Mouse (Mus musculus) liver, embryonic 12.5 days (tissue): ENCODE measurements around the gene Pole3. TPM values are rescaled to one million over a fixed set of nuclear protein-coding genes. Genes with fewer than 3 reads are reported as not detected.

Source experiments
- ATAC-seq: fragments of 200-750 bp; cut with Nextera tagmentation; 2 replicates; pipeline ENCODE4 v1.8.0; 2017; ENCODE audit warnings: moderate number of reproducible peaks, mild to moderate bottlenecking, moderate library complexity
- H3K27ac ChIP-seq: fragments of 300-500 bp; sonication (generic); 2 replicates; pipeline ENCODE4 v1.5.1; 2016; ENCODE audit warnings: mild to moderate bottlenecking
- H3K27me3 ChIP-seq: fragments of 300-500 bp; sonication (generic); replicated peaks from 2 replicates; pipeline ENCODE4 v1.6.1; 2016; ENCODE audit warnings: mild to moderate bottlenecking, moderate library complexity
- H3K36me3 ChIP-seq: fragments of 300-500 bp; sonication (generic); 2 replicates; pipeline ENCODE4 v1.6.1; 2016; ENCODE audit warnings: mild to moderate bottlenecking, moderate library complexity
- H3K4me1 ChIP-seq: fragments of 300-500 bp; sonication (generic); 2 replicates; pipeline ENCODE4 v1.6.1; 2016
- H3K4me2 ChIP-seq: fragments of 300-500 bp; sonication (generic); 2 replicates; pipeline ENCODE4 v1.6.1; 2016; ENCODE audit warnings: mild to moderate bottlenecking, moderate library complexity
- H3K4me3 ChIP-seq: fragments of 300-500 bp; sonication (generic); 2 replicates; pipeline ENCODE4 v1.5.1; 2016; ENCODE audit warnings: mild to moderate bottlenecking, moderate library complexity
- H3K9ac ChIP-seq: fragments of 300-500 bp; sonication (generic); 2 replicates; pipeline ENCODE4 v1.6.1; 2016; ENCODE audit warnings: mild to moderate bottlenecking, moderate library complexity
- H3K9me3 ChIP-seq: fragments of 300-500 bp; sonication (generic); replicated peaks from 2 replicates; pipeline ENCODE4 v1.6.1; 2016; ENCODE audit warnings: mild to moderate bottlenecking, moderate library complexity
- WGBS: fragments of 180-500 bp; shearing (Covaris S2); methylation state at CpG from one replicate; pipeline ENCODE4 v1.1.7; 2016; ENCODE audit not compliant: insufficient replicate concordance; 5-methylcytosine and 5-hydroxymethylcytosine counted together
- polyA plus RNA-seq: library from polyadenylated mRNA; unstranded; fragments of >200 nt; fragmentation: Nextera tagmentation; extraction: Ambion mirVana; gene quantifications from 2 replicates; pipeline ENCODE4 v1.2.1, GENCODE M21; 2016

Pole3 gene
- polyA plus RNA-seq: 80.6 and 84.1 TPM in 2 replicates

DNA sequence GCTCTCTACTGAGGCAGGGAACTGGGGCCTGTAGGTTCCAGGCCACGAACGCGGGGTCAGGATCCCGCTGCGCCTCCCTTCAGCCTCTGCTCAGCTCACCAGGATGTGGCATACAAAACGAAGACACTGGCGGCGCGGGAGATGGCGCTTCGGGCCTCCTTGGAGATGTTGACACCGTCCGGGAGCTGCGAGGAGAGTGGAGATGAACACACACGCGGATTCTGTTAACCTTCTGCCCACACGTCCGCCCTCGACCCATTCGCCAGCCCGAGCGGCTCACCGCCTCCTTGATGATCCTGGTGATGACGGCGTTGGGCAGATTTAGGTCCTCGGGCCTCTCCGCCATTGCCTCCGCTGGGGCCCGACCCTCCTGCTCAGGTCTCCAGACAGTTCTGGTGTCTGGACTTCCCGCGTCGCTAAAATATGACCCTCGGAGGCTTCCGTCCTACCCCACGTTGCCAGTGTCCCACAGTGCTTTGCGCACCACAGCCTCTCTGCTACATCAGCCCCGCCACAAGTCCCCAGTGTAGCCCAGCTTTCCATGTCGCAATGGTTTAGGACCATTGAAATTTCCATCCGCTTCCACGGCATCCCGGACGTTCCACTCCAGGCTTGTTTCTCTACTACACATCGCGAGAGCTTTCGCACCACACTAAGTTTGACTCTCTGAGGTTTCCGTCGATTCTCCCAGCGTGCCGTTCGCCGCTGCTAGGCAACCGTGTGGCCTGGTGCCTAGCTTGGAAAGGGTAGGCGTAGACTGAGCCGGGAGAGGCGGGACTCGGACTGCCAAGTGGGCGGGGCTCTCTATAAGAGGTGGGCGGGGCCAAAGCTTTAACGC lies at the start of gene Pole3, which contains the start of gene 4933430I17Rik:
Gene Pole3 (minus strand): TSS at position 418 of the 838 bp plus-strand sequence.
Gene 4933430I17Rik (plus strand): TSS at position 719 of the 838 bp plus-strand sequence.
- no peaks in the 10 kb centered on the region for H3K9me3 ChIP-seq
- 1% methylated on average over 59 of the region's 59 CpGs for WGBS
- H3K4me2 ChIP-seq: peak within 1 kb of the TSS; percentile 80
- peaks cover 21% of the 10 kb centered on the region for H3K36me3 ChIP-seq
- peak within 1 kb of the TSS; percentile 94 for H3K9ac ChIP-seq
- H3K27me3 ChIP-seq: no peaks in the 10 kb centered on the region; the same call in 1 of the 2 replicates
- peak within 1 kb of the TSS; percentile 84 for H3K27ac ChIP-seq
- peaks cover 50% of the 10 kb centered on the region for H3K4me1 ChIP-seq
- ATAC-seq: peak; percentile 95
- H3K4me3 ChIP-seq: peak within 1 kb of the TSS; percentile 96

DNA sequence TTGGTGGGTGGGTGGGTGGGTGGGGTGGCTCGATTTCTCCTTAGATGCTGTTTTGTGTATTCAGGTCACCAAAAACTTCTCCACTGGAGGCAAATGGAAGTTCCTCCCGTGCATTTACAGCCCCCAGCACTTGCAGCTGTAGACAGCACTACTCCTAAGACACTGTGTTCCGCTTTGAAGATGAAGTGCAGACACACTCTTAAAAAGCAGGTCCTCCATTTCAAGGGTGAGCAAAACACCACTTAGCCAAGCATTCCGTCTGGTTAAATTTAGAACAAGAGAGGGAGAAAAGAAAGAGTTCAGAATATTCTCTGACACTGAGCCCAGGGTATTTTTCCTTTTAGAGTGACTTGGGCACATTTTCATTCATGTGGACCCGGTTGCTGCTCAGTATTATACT lies 45.2 kb upstream of the Pole3 start:
- H3K27me3 ChIP-seq: no peaks in the 10 kb centered on the region
- H3K4me3 ChIP-seq: no peak overlapping the region
- no peak overlapping the region for H3K9ac ChIP-seq
- no peaks in the 10 kb centered on the region for H3K36me3 ChIP-seq
- no peak for ATAC-seq
- no peaks in the 10 kb centered on the region for H3K4me1 ChIP-seq
- H3K27ac ChIP-seq: no peak overlapping the region
- H3K4me2 ChIP-seq: no peak overlapping the region
- 56% methylated on average over 5 of the region's 5 CpGs for WGBS
- H3K9me3 ChIP-seq: no peaks in the 10 kb centered on the region

- Histone ChIP-seq H3K9ac (no peak overlapping the region), H3K36me3 (no peaks in the 10 kb centered on the region), H3K4me1 (no peaks in the 10 kb centered on the region), H3K27me3 (no peaks in the 10 kb centered on the region), H3K27ac (no peak overlapping the region), H3K4me2 (no peak overlapping the region), H3K4me3 (no peak overlapping the region), H3K9me3 (no peaks in the 10 kb centered on the region)
- no peak for ATAC-seq
- WGBS: 90% methylated on average over 5 of the region's 5 CpGs
Measured at GRCm38 (mm10) chr4:62569603-62570002, 44.7 kb upstream of the Pole3 start.

DNA sequence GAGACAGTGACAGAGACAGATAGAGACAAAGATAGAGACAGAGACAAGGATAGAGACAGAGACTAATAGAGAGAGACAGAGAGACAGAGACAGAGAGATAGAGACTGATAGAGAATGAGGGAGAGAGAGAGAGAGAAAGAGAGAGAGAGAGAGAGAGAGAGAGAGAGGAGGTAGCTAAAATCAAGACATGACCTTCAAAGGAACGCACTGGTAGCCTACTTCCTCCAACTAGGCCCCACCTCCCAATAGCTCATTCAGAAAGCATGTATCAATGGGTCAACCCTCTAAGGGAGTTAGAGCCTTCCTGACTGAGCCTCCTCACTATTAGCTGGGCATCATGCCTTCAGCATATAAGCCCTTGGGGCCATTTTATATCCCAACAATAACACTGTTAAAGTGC lies 43.5 kb upstream of the Pole3 start:
- H3K27me3 ChIP-seq: no peaks in the 10 kb centered on the region
- 46% methylated on average over 1 of the region's 1 CpGs for WGBS
- H3K4me2 ChIP-seq: no peak overlapping the region
- H3K27ac ChIP-seq: no peak overlapping the region
- H3K9me3 ChIP-seq: no peaks in the 10 kb centered on the region
- H3K4me3 ChIP-seq: no peak overlapping the region
- no peaks in the 10 kb centered on the region for H3K4me1 ChIP-seq
- no peak overlapping the region for H3K9ac ChIP-seq
- ATAC-seq: no peak
- H3K36me3 ChIP-seq: no peaks in the 10 kb centered on the region

GRCm38 (mm10) chr4:62567696-62568095 lies 42.8 kb upstream of the Pole3 start:
- Histone ChIP-seq H3K4me3 (no peak overlapping the region), H3K4me1 (no peaks in the 10 kb centered on the region), H3K27ac (no peak overlapping the region), H3K4me2 (no peak overlapping the region), H3K9me3 (no peaks in the 10 kb centered on the region), H3K36me3 (no peaks in the 10 kb centered on the region), H3K9ac (no peak overlapping the region), H3K27me3 (no peaks in the 10 kb centered on the region)
- no peak for ATAC-seq
- 79% methylated on average over 6 of the region's 6 CpGs for WGBS

DNA sequence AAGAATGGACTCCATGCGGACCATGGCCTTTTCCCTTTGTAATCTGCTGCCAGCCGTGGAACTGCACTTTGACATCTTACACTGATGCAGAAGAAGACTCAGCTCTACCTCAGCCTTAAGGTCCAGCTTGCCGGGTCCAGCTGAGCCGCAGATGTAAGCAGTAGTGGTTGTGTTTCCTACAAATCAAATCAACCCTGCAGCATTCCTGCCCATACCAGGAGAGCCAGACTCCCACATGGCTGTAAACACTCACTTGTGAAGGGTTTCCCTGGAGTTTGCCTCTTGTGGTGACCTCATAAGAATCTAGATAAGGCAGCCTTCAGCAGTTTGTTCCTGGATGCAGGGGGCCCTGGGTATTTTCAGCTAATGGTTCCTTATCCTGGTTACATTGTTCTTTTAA lies 41.7 kb upstream of the Pole3 start:
- H3K27ac ChIP-seq: no peak overlapping the region
- no peak for ATAC-seq

GRCm38 (mm10) chr4:62562006-62562405 lies 37.1 kb upstream of the Pole3 start:
- Histone ChIP-seq H3K27ac (no peak overlapping the region), H3K9ac (no peak overlapping the region), H3K9me3 (no peaks in the 10 kb centered on the region), H3K27me3 (no peaks in the 10 kb centered on the region), H3K4me2 (no peak overlapping the region), H3K36me3 (no peaks in the 10 kb centered on the region), H3K4me1 (no peaks in the 10 kb centered on the region), H3K4me3 (no peak overlapping the region)
- no peak for ATAC-seq
- 44% methylated on average over 4 of the region's 4 CpGs for WGBS

More for the DNA sequence above, 41.7 kb upstream of the Pole3 start:
- no peaks in the 10 kb centered on the region for H3K36me3 ChIP-seq
- WGBS: 60% methylated on average over 4 of the region's 4 CpGs
- no peaks in the 10 kb centered on the region for H3K27me3 ChIP-seq
- H3K4me2 ChIP-seq: no peak overlapping the region
- no peaks in the 10 kb centered on the region for H3K4me1 ChIP-seq
- no peaks in the 10 kb centered on the region for H3K9me3 ChIP-seq
- no peak overlapping the region for H3K4me3 ChIP-seq
- H3K9ac ChIP-seq: no peak overlapping the region

DNA sequence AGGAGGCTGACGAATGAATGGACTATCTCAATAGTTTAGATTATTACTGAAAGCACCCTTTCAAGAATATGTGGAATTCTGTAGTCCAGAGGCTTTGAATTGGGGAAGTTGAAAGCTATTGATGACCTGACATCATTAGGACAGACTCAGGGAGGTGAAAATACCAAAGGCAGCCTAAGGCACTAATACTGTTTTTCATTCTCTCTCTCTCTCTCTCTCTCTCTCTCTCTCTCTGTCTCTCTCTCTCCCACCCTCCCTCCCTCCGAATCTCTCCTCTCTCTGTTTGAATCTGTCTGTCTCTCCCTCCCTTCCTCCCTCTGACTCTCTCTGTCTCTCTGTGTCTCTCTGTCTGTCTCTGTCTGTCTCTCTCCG lies 36.7 kb upstream of the Pole3 start:
- no peak overlapping the region for H3K27ac ChIP-seq
- H3K4me1 ChIP-seq: no peaks in the 10 kb centered on the region
- no peaks in the 10 kb centered on the region for H3K27me3 ChIP-seq
- ATAC-seq: no peak
- H3K36me3 ChIP-seq: no peaks in the 10 kb centered on the region
- H3K9me3 ChIP-seq: no peaks in the 10 kb centered on the region
- H3K9ac ChIP-seq: no peak overlapping the region
- 45% methylated on average over 3 of the region's 3 CpGs for WGBS
- no peak overlapping the region for H3K4me3 ChIP-seq
- H3K4me2 ChIP-seq: no peak overlapping the region

DNA sequence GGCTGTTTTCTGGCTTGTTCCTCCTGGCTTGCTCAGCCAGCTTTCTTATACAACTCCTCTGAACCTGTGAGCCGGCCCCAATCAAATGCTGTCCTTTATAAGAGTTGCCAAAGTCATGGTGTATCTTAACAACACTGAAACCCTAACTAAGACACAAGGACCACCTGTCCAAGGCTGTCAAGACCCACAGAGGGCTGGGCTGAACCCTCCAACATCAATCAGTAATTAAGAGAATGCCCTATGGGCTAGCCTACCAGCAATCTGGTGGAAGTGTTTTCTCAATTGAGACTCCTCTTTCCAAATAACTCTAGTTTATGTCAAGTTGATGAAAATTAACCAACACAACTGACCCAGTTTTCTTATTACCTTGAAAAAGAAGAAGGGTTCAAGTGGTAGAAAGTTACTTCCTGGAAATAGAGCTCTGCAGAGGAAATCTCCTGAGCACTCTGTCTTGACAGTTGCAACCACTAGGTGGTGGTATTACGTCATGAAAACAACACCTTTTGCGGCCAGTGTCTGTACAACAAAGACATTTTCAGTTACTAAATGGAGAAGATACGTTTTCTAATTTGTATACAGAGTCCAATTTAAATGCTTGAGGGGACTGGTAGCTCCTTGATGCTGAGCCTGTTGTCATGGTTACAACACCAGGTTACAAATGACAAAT lies 36.2 kb upstream of the Pole3 start:
- Histone ChIP-seq H3K4me1 (no peaks in the 10 kb centered on the region), H3K27ac (no peak overlapping the region), H3K4me2 (no peak overlapping the region), H3K9me3 (no peaks in the 10 kb centered on the region), H3K36me3 (no peaks in the 10 kb centered on the region), H3K4me3 (no peak overlapping the region), H3K9ac (no peak overlapping the region), H3K27me3 (no peaks in the 10 kb centered on the region)
- 20% methylated on average over 4 of the region's 4 CpGs for WGBS
- no peak for ATAC-seq

DNA sequence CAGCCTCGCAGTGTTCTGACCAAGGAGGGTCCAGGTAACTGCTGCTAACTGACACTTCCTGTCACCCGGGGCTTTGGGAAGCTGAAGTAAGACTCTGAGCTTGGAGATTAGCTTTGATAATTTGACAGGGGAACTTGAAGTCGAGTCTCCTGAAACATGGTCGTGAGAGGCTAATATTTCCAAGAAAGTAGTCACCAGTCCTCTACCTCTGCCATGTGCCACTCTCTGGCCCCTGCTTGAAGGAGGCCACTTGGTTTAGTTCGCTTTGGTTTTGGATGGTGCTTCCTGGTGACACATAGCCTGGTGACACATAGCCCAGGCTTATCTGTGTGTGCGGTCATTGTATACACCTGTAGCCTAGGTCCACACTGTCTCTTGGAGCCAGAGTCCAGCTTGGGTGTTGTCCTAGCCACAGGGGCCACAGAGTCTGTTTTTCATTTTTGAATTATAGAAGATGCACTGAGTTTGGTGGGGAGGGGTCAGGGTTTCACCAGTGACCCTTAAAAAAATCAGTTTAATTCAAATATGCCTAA lies 35.0 kb upstream of the Pole3 start, which contains the start of gene Rgs3:
Gene Rgs3 (plus strand): TSS at position 51 of the 533 bp plus-strand sequence.
- no peak within 1 kb of the TSS for H3K27ac ChIP-seq
- H3K9me3 ChIP-seq: no peaks in the 10 kb centered on the region
- H3K4me1 ChIP-seq: no peaks in the 10 kb centered on the region
- no peaks in the 10 kb centered on the region for H3K27me3 ChIP-seq
- 27% methylated on average over 6 of the region's 6 CpGs for WGBS
- ATAC-seq: no peak
- no peak within 1 kb of the TSS for H3K4me3 ChIP-seq
- no peak within 1 kb of the TSS for H3K4me2 ChIP-seq
- H3K9ac ChIP-seq: no peak within 1 kb of the TSS
- no peaks in the 10 kb centered on the region for H3K36me3 ChIP-seq

- Histone ChIP-seq H3K27ac (no peak overlapping the region), H3K4me2 (no peak overlapping the region), H3K4me1 (no peaks in the 10 kb centered on the region), H3K4me3 (no peak overlapping the region), H3K9ac (no peak overlapping the region), H3K36me3 (no peaks in the 10 kb centered on the region), H3K9me3 (no peaks in the 10 kb centered on the region), H3K27me3 (no peaks in the 10 kb centered on the region)
- 48% methylated on average over 3 of the region's 3 CpGs for WGBS
- ATAC-seq: no peak
Measured at GRCm38 (mm10) chr4:62557436-62557835, 32.6 kb upstream of the Pole3 start.

GRCm38 (mm10) chr4:62551966-62552365 lies 27.1 kb upstream of the Pole3 start:
- Histone ChIP-seq H3K9me3 (no peaks in the 10 kb centered on the region), H3K9ac (no peak overlapping the region), H3K4me1 (no peaks in the 10 kb centered on the region), H3K27ac (no peak overlapping the region), H3K36me3 (no peaks in the 10 kb centered on the region), H3K4me2 (no peak overlapping the region), H3K27me3 (peaks cover 13% of the 10 kb centered on the region), H3K4me3 (no peak overlapping the region)
- no peak for ATAC-seq
- 72% methylated on average over 7 of the region's 7 CpGs for WGBS
